Mouse (Mus musculus) ovary, adult 2 months (tissue): ENCODE results near the gene Rock2. TPM values are rescaled to one million over a fixed set of nuclear protein-coding genes. Genes with fewer than 3 reads are reported as not detected.

Source experiments
- polyA plus RNA-seq: library from polyadenylated mRNA; depleted of rRNA; stranded (reverse); fragments of >200 nt; gene quantifications from 2 replicates; pipeline ENCODE4 v1.2.3, GENCODE M21; 2012; rRNA removed

The Rock2 gene
- 3.9 and 4.0 TPM in 2 replicates for polyA plus RNA-seq

GRCm38 (mm10) chr12:16894396-16895220 is at the start of gene Rock2:
Gene Rock2, plus strand, starts transcription at chr12:16894895.

DNA sequence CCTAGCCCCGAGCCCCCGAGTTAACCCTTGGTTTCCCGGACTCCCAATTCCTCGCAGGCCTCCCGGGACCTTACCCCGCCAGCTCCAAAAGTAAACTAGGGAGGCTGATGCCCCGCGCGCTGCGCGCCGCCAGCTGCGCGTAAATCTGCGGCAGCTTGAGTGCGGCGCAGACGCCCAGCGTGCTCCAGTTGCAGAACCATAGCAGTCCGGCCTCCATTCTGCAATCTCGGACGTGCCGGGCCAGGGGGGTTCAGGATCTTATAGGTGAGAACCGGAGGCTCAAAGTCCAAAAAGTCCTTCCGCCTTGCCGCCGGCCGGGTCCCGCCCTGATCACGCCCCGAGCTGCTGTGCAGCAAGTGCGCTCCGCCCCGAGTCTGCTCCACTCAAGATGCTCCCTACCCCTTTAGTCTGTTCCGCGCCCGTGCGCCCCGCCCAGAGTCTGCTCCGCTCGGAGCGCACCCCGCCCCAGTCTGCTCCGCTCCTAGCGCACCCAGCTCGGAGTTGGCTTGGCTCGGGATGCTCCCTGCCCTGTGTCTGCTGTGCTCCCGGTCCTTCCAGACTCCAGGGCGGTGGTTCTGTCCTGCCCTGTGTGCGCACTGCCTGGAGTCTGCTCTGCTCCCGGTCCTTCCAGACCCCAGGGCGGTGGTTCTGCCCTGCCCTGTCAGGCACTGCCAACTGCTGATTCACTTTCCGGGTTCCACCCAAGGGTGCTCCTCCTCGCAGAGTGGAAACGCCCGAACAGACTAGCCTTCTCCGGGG is 105.2 kb downstream of the Rock2 start, which contains the start of gene Pqlc3:
Gene Pqlc3 (minus strand): TSS at position 670 of the 759 bp plus-strand sequence.

DNA sequence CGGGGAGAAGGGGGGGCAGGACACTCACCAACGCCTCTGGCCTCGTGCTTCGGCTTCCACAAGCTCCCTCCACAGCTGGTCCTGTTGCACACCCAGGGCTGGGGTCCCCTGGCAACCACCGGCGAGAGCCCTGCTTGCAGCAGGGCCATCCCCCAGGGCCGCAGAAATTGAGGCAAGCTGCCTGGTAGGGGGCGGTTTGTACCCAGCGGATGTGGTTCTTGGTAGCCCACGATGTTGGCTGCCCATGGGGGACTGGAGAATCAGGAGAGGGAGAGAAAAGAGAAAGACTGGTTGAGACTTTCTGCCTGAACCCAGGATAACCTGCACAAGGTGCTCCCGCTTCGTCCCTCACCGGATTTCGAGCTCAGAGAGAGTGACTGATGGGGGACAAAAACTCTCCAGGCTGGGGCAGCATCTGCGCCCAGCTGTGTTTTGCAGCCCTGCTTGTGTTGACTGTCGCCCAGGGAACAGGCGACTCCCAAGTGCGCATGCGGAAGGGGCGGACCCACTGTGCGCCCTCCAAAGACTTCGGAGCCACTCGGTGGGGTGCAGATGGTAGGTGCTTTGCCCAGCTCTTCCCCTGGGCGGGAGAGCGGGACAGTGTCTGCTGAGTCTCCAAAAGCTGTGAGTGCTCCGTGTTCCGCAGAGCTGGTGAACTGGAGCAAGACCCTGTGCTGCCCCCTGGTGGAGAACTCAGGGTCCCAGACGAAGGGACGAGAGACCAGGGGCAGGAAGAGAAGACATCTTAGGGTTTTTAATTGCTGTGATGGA is 116.6 kb downstream of the Rock2 start, which contains the start of gene 2410004P03Rik:
Gene 2410004P03Rik (minus strand): TSS at position 628 of the 771 bp plus-strand sequence.

Other genes with a start within 250 kb of the Rock2 start
- 2.9 and 4.9 TPM in 2 replicates for gene Ntsr2, start 241.5 kb upstream of the Rock2 start, polyA plus RNA-seq
- 306 and 348 TPM in 2 replicates for gene Greb1, start 94.0 kb upstream of the Rock2 start, polyA plus RNA-seq
- 25.3 and 31.2 TPM in 2 replicates for gene E2f6, start 83.9 kb upstream of the Rock2 start, polyA plus RNA-seq
- 31.6 and 32.5 TPM in 2 replicates for gene Pqlc3, start 105.5 kb downstream of the Rock2 start, polyA plus RNA-seq
- gene 2410004P03Rik, start 116.8 kb downstream of the Rock2 start, polyA plus RNA-seq: 16.4 and 17.5 TPM in 2 replicates